Mouse (Mus musculus) hindbrain, embryonic 14.5 days (tissue): ENCODE results near the gene Akna. TPM values are rescaled to one million over a fixed set of nuclear protein-coding genes. Genes with fewer than 3 reads are reported as not detected.

Experiments used
- ATAC-seq: fragments of 200-750 bp; cut with Nextera tagmentation; 2 replicates; pipeline ENCODE4 v1.8.0; 2017; ENCODE audit warnings: moderate number of reproducible peaks, mild to moderate bottlenecking, moderate TSS enrichment, moderate library complexity; ENCODE audit not compliant: low FRiP score
- DNase-seq: peaks from one replicate; pipeline ENCODE4 v3.0.0-alpha.2; 2015; ENCODE audit warnings: low spot score
- H3K27ac ChIP-seq: fragments of 300-500 bp; sonication (generic); 2 replicates; pipeline ENCODE4 v1.5.1; 2014; ENCODE audit warnings: mild to moderate bottlenecking, moderate library complexity
- H3K27me3 ChIP-seq: fragments of 300-500 bp; sonication (generic); 2 replicates; pipeline ENCODE4 v1.6.1; 2014; ENCODE audit warnings: mild to moderate bottlenecking, low read length, mixed read lengths; ENCODE audit not compliant: control insufficient read depth, insufficient read depth
- H3K36me3 ChIP-seq: fragments of 300-500 bp; sonication (generic); replicated peaks from 2 replicates; pipeline ENCODE4 v1.6.1; 2014; ENCODE audit not compliant: control insufficient read depth, insufficient read depth
- H3K4me1 ChIP-seq: fragments of 300-500 bp; sonication (generic); replicated peaks from 2 replicates; pipeline ENCODE4 v1.6.1; 2014; ENCODE audit warnings: antibody characterized with exemption, low read length, mixed read lengths; ENCODE audit not compliant: control insufficient read depth, insufficient read depth
- H3K4me2 ChIP-seq: fragments of 300-500 bp; sonication (generic); replicated peaks from 2 replicates; pipeline ENCODE4 v1.6.1; 2014; ENCODE audit warnings: mild to moderate bottlenecking, moderate library complexity
- H3K4me3 ChIP-seq: fragments of 300-500 bp; sonication (generic); replicated peaks from 2 replicates; pipeline ENCODE4 v1.5.1; 2014; ENCODE audit warnings: mild to moderate bottlenecking, low read length
- H3K9ac ChIP-seq: fragments of 300-500 bp; sonication (generic); 2 replicates; pipeline ENCODE4 v1.6.1; 2014
- H3K9me3 ChIP-seq: fragments of 300-500 bp; sonication (generic); 2 replicates; pipeline ENCODE4 v1.6.1; 2016; ENCODE audit warnings: low read length; ENCODE audit not compliant: control insufficient read depth
- WGBS: fragments of 180-500 bp; shearing (Covaris S2); extraction: QIAGEN DNeasy Blood & Tissue Kit; methylation state at CpG from one replicate; pipeline ENCODE4 v1.1.7; 2014; 5-methylcytosine and 5-hydroxymethylcytosine counted together
- polyA plus RNA-seq: library from polyadenylated mRNA; unstranded; fragments of >200 nt; fragmentation: Nextera tagmentation; extraction: Ambion mirVana; gene quantifications from 2 replicates; pipeline ENCODE4 v1.2.1, GENCODE M21; 2014

Gene Akna
- polyA plus RNA-seq, 1 experiment from 2014 or later = 3.9 TPM

DNA sequence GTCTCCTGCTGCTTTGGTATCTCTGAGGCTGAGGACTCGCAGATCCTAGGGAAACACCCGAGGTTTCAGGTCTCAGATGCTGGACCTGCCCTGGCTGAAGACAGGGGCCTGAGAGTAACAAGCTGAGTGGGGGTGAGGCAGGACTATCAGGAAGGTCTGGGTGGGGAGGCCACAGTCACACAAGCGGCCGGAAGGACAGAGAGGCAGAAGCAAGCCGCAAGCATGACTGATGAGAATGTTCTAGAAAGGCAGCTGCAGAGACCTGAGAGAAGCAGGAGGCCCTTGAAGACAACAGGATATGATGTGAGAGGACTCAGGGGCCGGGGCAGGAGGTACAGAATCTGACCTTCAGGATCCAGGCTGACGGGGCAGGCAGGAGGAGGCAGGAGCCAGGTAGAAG is 1.1 kb upstream of the Akna start:
- no peak for ATAC-seq
- no peak overlapping the region for H3K4me3 ChIP-seq
- H3K27me3 ChIP-seq = no peaks in the 10 kb centered on the region
- H3K9me3 ChIP-seq = no peaks in the 10 kb centered on the region
- 76% methylated on average over 7 of the region's 7 CpGs for WGBS
- no peak overlapping the region for H3K9ac ChIP-seq
- no peak overlapping the region for H3K27ac ChIP-seq
- H3K36me3 ChIP-seq = no peaks in the 10 kb centered on the region
- H3K4me1 ChIP-seq = peaks cover 46% of the 10 kb centered on the region
- no peak overlapping the region for H3K4me2 ChIP-seq
- no peak for DNase-seq

DNA sequence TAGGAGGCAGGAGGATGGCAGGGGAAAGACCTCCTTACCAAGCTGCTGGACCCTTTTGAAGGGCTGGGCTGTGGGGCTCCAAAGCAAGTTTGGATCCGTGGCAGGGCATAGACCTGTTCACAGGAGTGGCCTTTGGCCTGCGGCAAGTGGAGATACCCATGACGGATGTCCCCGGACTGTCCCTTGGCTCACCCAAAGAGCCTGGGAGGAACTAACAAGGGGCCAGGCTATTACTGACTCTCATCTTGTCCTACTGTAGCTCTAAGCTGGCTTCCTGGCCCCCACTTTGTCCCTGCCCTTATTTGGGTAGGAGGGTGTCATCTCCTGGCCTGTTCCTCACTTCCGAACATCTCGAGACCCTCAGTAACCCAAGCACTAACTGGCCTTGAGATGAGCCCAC is 596 bp downstream of the Akna start:
- WGBS = 67% methylated on average over 6 of the region's 6 CpGs
- Histone ChIP-seq H3K9me3 (no peaks in the 10 kb centered on the region), H3K27ac (peak overlapping the region; percentile 68), H3K4me1 (peaks cover 34% of the 10 kb centered on the region), H3K4me3 (no peak overlapping the region; the same call in 1 of the 2 replicates), H3K36me3 (no peaks in the 10 kb centered on the region), H3K27me3 (no peaks in the 10 kb centered on the region), H3K9ac (peak overlapping the region; percentile 25; the same call in 1 of the 2 replicates), H3K4me2 (peak overlapping the region; percentile 32)
- ATAC-seq (0 out of 2 replicates have a peak, but pooled peaks have one; percentile 9), DNase-seq (no peak)

- DNase-seq (no peak), ATAC-seq (no peak)
- Histone ChIP-seq H3K9me3 (no peaks in the 10 kb centered on the region), H3K9ac (no peak overlapping the region), H3K36me3 (no peaks in the 10 kb centered on the region), H3K27me3 (no peaks in the 10 kb centered on the region), H3K4me2 (no peak overlapping the region), H3K4me1 (peaks cover 34% of the 10 kb centered on the region), H3K27ac (no peak overlapping the region), H3K4me3 (no peak overlapping the region)
- WGBS = 89% methylated on average over 10 of the region's 10 CpGs
Observed at GRCm38 (mm10) chr4:63402056-63402455, 1.1 kb downstream of the Akna start.

- Histone ChIP-seq H3K4me3 (no peak overlapping the region), H3K27ac (no peak overlapping the region), H3K4me1 (peaks cover 34% of the 10 kb centered on the region), H3K27me3 (no peaks in the 10 kb centered on the region), H3K9me3 (no peaks in the 10 kb centered on the region), H3K4me2 (no peak overlapping the region), H3K9ac (no peak overlapping the region), H3K36me3 (no peaks in the 10 kb centered on the region)
- 85% methylated on average over 6 of the region's 6 CpGs for WGBS
- ATAC-seq (no peak), DNase-seq (no peak)
Observed at GRCm38 (mm10) chr4:63401620-63402019, 1.5 kb downstream of the Akna start.

- Histone ChIP-seq H3K27me3 (no peaks in the 10 kb centered on the region), H3K27ac (no peak overlapping the region), H3K9me3 (no peaks in the 10 kb centered on the region), H3K36me3 (no peaks in the 10 kb centered on the region), H3K9ac (no peak overlapping the region), H3K4me2 (no peak overlapping the region), H3K4me3 (no peak overlapping the region), H3K4me1 (peaks cover 33% of the 10 kb centered on the region)
- WGBS = 92% methylated on average over 18 of the region's 18 CpGs
- no peak for DNase-seq
- no peak for ATAC-seq
Observed at GRCm38 (mm10) chr4:63400541-63401306, 2.4 kb downstream of the Akna start.

GRCm38 (mm10) chr4:63399691-63400270 is 3.4 kb downstream of the Akna start:
- no peak overlapping the region for H3K27ac ChIP-seq
- no peak overlapping the region for H3K9ac ChIP-seq
- no peak for ATAC-seq
- no peak for DNase-seq
- WGBS = 53% methylated on average over 8 of the region's 8 CpGs
- H3K4me2 ChIP-seq = no peak overlapping the region
- H3K4me3 ChIP-seq = no peak overlapping the region
- no peaks in the 10 kb centered on the region for H3K27me3 ChIP-seq
- H3K4me1 ChIP-seq = peaks cover 24% of the 10 kb centered on the region
- H3K9me3 ChIP-seq = no peaks in the 10 kb centered on the region
- H3K36me3 ChIP-seq = peaks cover 2% of the 10 kb centered on the region; the same call in 1 of the 2 replicates

DNA sequence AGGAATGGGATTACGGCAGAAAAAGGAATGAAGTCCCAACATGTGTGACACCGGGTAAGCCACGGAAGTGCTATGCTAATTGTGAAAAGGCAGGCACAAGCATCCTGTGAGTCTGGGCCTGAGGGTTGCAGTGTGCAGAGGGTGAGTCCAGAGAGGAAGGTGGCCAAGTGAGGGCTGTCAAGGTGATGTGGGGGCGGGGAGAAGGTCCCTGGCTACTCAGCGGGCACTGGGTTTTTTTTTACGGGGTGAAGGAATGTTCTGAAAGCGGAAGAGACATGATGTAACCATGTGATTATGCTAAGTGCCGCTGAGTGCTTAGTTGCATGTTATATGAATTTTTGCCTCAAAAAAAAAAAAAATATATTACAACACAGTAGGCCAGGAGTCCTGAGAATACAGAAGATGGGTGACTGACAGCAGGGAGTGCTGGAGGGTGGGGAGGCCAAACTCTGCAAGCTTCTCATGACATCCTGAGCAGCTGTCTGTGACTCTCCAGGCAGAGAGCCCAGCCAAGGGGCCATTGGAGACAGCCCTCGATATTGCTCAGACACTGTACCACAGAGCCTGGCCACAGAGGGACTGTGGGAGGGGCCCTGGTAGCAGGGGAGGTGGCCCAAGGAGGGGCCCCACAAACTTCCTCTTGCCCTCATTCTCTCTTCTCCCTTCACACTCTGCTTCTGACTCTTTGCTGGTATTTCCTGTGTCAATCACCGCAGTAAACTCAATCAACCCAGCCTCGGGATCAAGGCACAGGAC is 4.1 kb downstream of the Akna start:
- no peak for DNase-seq
- Histone ChIP-seq H3K4me1 (peaks cover 16% of the 10 kb centered on the region), H3K27ac (no peak overlapping the region), H3K9me3 (no peaks in the 10 kb centered on the region), H3K4me3 (no peak overlapping the region), H3K36me3 (peaks cover 4% of the 10 kb centered on the region; the same call in 1 of the 2 replicates), H3K27me3 (no peaks in the 10 kb centered on the region), H3K9ac (no peak overlapping the region), H3K4me2 (no peak overlapping the region)
- WGBS = 71% methylated on average over 11 of the region's 11 CpGs
- ATAC-seq = no peak

DNA sequence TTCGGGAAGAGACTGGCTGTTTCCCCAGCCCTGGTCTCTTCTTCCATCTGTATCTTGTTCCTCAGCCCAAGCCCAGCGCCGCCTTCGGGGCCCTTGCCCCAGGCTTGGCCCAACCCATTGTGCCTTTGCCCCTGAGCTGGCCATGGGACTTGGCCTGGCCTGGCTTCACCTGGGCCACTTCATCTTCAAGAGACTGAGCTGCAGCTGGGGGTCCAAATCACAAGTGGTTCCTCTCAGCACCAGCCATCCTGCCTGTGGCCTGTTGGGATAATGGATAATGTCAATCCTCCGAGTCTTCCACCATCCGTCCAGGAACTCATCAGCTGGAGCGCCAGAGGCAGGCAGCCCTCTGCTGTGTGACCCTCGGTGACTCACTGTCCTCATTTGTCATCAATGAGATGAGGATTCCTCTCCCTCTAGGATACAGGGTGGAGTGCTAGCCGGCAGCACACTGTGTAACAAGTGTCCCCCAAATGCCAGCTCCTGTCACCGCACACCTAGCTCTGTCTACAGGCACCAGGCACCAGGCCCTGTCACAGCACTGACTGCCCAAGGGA is 5.1 kb downstream of the Akna start:
- H3K9me3 ChIP-seq = no peaks in the 10 kb centered on the region
- H3K36me3 ChIP-seq = peaks cover 4% of the 10 kb centered on the region; the same call in 1 of the 2 replicates
- H3K9ac ChIP-seq = no peak overlapping the region
- DNase-seq (no peak), ATAC-seq (no peak)
- 84% methylated on average over 10 of the region's 10 CpGs for WGBS
- no peak overlapping the region for H3K4me2 ChIP-seq
- no peak overlapping the region for H3K27ac ChIP-seq
- no peaks in the 10 kb centered on the region for H3K27me3 ChIP-seq
- no peak overlapping the region for H3K4me3 ChIP-seq
- H3K4me1 ChIP-seq = peaks cover 6% of the 10 kb centered on the region

DNA sequence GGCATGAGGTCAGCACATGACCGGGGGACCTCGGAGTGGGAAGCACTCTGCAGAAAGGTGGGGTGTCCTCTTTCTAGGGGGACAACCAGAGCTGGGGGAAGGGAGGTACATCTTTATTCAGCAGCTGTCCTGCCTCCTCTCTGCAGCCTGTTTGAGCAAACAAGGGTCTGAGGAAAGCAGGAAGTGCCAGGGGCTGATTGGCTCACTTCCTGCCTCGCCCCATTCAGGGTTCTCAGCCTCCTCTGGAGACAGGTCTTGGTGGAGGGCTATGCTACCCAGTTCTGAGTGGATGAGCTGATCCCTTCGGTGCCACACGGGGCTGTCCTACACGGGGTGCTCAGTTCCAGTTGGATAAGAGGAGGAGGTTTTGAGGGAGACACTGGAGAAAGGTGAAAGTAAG is 11.8 kb downstream of the Akna start:
- 90% methylated on average over 6 of the region's 6 CpGs for WGBS
- peaks cover 4% of the 10 kb centered on the region; the same call in 1 of the 2 replicates for H3K36me3 ChIP-seq
- no peak for ATAC-seq

More for the DNA sequence above, 11.8 kb downstream of the Akna start:
- Histone ChIP-seq H3K4me1 (peaks cover 11% of the 10 kb centered on the region; the same call in 1 of the 2 replicates), H3K9ac (no peak overlapping the region), H3K27ac (no peak overlapping the region), H3K27me3 (no peaks in the 10 kb centered on the region), H3K9me3 (no peaks in the 10 kb centered on the region), H3K4me3 (no peak overlapping the region), H3K4me2 (no peak overlapping the region)
- no peak for DNase-seq
